Mouse (Mus musculus): ENCODE results near the gene Nt5dc1. TPM values are rescaled to one million over a fixed set of nuclear protein-coding genes. Genes with fewer than 3 reads are reported as not detected.

Gene Nt5dc1
- polyA plus RNA-seq, 1 experiment from 2014 or later, result 5.8 TPM

DNA sequence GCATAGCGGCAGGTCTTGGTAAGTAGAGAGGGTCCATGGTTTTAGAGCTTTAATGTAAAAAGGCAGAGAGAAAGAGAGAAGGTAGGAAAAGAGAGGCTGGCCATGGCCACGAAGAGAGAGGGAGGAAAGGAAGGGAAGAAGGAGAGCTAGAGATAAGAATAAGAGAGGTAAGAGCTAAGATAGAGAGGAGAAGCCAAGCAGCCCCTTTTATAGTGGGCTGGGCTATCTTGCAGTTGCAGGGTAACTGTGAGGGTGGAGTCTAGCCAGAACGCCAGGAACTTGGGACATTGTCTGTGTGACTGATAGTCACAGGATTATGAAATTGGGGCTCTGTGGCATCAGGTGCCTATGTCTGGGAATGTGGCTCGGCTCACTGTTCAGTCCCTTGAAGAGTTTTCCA is 179.8 kb downstream of the Nt5dc1 start:
- Histone ChIP-seq H3K27me3 (ENCODE audit: control insufficient read depth, insufficient read depth, low read length) (no peaks in the 10 kb centered on the region), H3K9ac (ENCODE audit: low read depth, low read length) (no peak overlapping the region), H3K4me1 (replicated peaks; ENCODE audit: control insufficient read depth, insufficient read depth, low read length) (no peaks in the 10 kb centered on the region), H3K4me2 (replicated peaks; ENCODE audit: low read depth, low read length) (no peak overlapping the region), H3K27ac (ENCODE audit: low read depth, low read length) (no peak overlapping the region), H3K9me3 (ENCODE audit: control insufficient read depth, low read length) (no peaks in the 10 kb centered on the region), H3K4me3 (ENCODE audit: low read depth, low read length) (no peak overlapping the region), H3K36me3 (ENCODE audit: control insufficient read depth, insufficient read depth, low read length) (no peaks in the 10 kb centered on the region)
- WGBS, result 74% methylated on average over 4 of the region's 4 CpGs
- ATAC-seq (ENCODE audit: low FRiP score) (no peak), DNase-seq (ENCODE audit: low spot score) (no peak)

Other genes starting within 250 kb of the Nt5dc1 start
- 22.2 and 25.6 TPM in 2 replicates for gene Dse, start 210.8 kb downstream of the Nt5dc1 start, polyA plus RNA-seq (2014; fragmentation: Nextera tagmentation; extraction: Ambion mirVana)
- gene Tspyl1, start 136.4 kb downstream of the Nt5dc1 start, polyA plus RNA-seq (2014; fragmentation: Nextera tagmentation; extraction: Ambion mirVana), result 80.5 and 82.8 TPM in 2 replicates
- gene Tspyl4, start 121.1 kb downstream of the Nt5dc1 start, polyA plus RNA-seq (2014; fragmentation: Nextera tagmentation; extraction: Ambion mirVana), result 31.0 and 38.7 TPM in 2 replicates
- gene Col10a1, start 28.6 kb downstream of the Nt5dc1 start, polyA plus RNA-seq (2014; fragmentation: Nextera tagmentation; extraction: Ambion mirVana), result 0.14 and 0.15 TPM in 2 replicates
- gene Frk, start 64.8 kb upstream of the Nt5dc1 start, polyA plus RNA-seq (2014; fragmentation: Nextera tagmentation; extraction: Ambion mirVana), result 2.6 and 2.9 TPM in 2 replicates

Data from hindbrain, embryonic 11.5 days (tissue).